Mouse (Mus musculus) G1E (cell line): ENCODE data around the gene Lsm14a.

Source experiments
- CTCF ChIP-seq: IDR thresholded peaks from 2 replicates; pipeline ENCODE4 v1.5.1; 2012; ENCODE audit warnings: low read depth, low read length, inconsistent platforms, mixed read lengths
- GATA1 ChIP-seq: IDR thresholded peaks from 2 replicates; pipeline ENCODE4 v1.6.1; 2012; ENCODE audit warnings: borderline replicate concordance, low read length, inconsistent platforms, mixed read lengths
- POLR2AphosphoS5 ChIP-seq: IDR thresholded peaks from 2 replicates; pipeline ENCODE4 v1.6.1; 2012; ENCODE audit warnings: low read depth, low read length, inconsistent platforms; ENCODE audit not compliant: insufficient replicate concordance

GRCm38 (mm10) chr7:34350166-34350565, 42.9 kb downstream of the Lsm14a start:
- no peak for TF ChIP-seq CTCF
- no peak for TF ChIP-seq GATA1
- TF ChIP-seq POLR2AphosphoS5: no peak
